Mouse (Mus musculus): Measurements from ENCODE around the gene Cntnap2. TPM values are rescaled to one million over a fixed set of nuclear protein-coding genes. Genes with fewer than 3 reads are reported as not detected.
"Not testable (repeated sequence)": the region's sequence is repeated elsewhere in the genome, so short reads cannot be mapped to it uniquely, and the experiment has no call there.

Gene Cntnap2
- polyA plus RNA-seq, 1 experiment from 2014 or later: 0.48 TPM

- not testable (repeated sequence) for DNase-seq (ENCODE audit: low spot score)
Measured at GRCm38 (mm10) chr6:47134063-47134462, 2074.9 kb downstream of the Cntnap2 start.

GRCm38 (mm10) chr6:47153018-47153417 is 2093.9 kb downstream of the Cntnap2 start:
- not testable (repeated sequence) for DNase-seq (ENCODE audit: low spot score)

- DNase-seq (ENCODE audit: low spot score): not testable (repeated sequence)
Measured at GRCm38 (mm10) chr6:47174580-47175294, 2115.6 kb downstream of the Cntnap2 start.

DNA sequence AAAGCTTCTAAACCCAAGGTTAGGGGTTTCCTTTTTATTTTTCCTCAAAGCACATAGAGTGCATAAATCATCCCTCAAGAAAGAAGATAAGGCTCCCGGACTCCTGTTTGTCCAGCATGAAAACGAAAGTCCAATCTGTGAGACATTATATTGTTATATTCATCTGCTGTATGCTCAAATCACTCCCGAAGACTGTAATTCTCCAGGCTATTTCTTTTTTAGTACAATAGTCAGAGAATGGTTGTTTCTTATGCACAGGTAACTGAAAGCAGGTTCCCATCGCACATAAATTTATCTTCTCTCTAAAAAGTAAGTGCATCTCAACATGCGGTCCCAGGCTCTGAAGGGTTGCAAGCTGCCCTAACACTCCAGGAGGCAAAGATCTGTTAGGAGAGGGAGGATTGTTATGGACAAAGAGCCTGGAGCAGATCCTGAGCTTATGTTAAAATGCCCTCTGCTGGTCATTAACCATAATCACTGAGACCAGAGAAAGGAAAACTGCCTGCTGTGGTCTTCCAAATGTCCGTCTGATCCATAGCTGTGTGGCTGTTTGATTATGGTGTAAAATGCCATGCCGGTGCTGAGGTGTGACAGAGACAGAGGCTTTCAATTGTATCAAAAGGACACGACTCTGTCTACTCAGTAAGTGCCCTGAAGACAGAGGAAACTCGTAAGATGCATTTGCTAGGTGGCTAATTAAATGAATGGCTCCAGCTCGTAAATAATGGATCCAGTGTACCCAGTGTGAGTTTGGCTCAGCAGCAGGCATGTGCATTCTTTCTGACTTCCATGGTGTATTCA is 2116.4 kb downstream of the Cntnap2 start:
- DNase-seq (ENCODE audit: low spot score): not testable (repeated sequence)

GRCm38 (mm10) chr6:47176157-47176555 is 2117.0 kb downstream of the Cntnap2 start:
- DNase-seq (ENCODE audit: low spot score): not testable (repeated sequence)

- DNase-seq (ENCODE audit: low spot score): not testable (repeated sequence)
Measured at GRCm38 (mm10) chr6:47181372-47181771, 2122.2 kb downstream of the Cntnap2 start.

GRCm38 (mm10) chr6:47182252-47182651 is 2123.1 kb downstream of the Cntnap2 start:
- DNase-seq (ENCODE audit: low spot score): no peak

DNA sequence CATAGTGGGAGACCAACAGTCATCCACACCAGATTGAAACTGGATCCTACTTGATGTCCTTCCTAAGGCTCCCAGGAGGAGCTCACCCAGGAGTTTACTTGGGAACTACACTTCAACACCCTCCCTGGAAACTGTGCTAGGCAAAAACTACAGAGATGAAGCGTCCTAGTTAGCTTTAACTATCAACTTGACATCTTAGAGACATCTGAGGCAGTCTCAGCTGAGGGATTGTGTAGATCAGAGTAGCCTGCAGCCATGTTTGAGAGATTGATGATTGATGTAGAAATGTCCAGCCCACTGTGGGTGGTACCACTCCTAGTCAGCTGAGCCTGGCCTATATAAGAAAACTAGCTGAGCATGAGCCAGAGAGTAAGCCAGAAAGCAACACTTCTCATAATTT is 2123.6 kb downstream of the Cntnap2 start:
- no peak for DNase-seq (ENCODE audit: low spot score)

GRCm38 (mm10) chr6:47183850-47184249 is 2124.7 kb downstream of the Cntnap2 start:
- DNase-seq (ENCODE audit: low spot score): not testable (repeated sequence)

- DNase-seq (ENCODE audit: low spot score): peak; percentile 44
Measured at GRCm38 (mm10) chr6:47188193-47188592, 2129.0 kb downstream of the Cntnap2 start.

GRCm38 (mm10) chr6:47188596-47188995 is 2129.4 kb downstream of the Cntnap2 start:
- DNase-seq (ENCODE audit: low spot score): not testable (repeated sequence)

DNA sequence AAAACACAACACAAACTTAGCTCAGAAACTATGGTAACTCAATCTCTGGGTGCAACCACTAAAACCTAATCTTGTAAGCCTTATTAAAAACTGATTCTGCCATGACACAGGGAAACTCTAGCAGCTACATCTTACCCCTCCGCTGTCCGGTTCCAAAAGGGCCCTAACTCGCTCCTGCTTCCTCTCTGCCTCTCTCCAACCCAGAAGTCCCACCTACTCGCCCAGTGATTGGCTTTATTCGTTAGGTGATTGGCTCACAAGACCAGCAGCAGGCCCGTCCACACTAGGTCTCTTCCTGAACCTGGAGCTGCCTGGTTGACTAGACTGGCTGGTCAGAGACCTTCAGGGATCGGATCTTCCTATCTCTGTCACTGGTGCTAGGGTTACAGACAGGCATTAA is 2131.1 kb downstream of the Cntnap2 start:
- no peak for DNase-seq (ENCODE audit: low spot score)

DNA sequence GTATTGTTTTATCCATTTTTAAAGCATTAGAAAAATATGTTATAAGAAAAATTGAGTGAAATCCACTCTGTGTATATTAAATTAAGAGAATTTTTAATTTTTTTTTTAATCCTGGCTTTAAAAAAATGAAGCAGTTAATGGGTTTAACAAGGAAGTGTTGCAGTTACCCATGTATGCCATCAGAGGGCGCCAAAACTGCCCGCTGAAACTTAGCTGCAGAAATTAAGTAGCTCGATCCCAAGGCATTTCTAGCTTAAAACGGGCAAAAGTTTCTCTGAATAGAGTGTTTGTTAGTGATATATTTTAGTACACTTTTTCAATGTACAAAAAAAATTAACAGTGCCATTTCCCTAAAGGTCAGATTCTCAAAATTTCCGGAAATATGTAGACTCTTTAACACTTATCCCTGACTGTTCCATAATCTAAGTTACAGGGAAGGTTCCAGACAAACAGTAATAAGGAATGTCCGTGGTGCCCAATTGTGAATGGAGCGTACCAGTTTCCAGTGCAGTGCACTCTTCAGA is 2132.2 kb downstream of the Cntnap2 start:
- peak; percentile 61 for DNase-seq (ENCODE audit: low spot score)

GRCm38 (mm10) chr6:47191940-47192339 is 2132.8 kb downstream of the Cntnap2 start:
- DNase-seq (ENCODE audit: low spot score): no peak

GRCm38 (mm10) chr6:47192478-47192877 is 2133.3 kb downstream of the Cntnap2 start:
- DNase-seq (ENCODE audit: low spot score): no peak

DNA sequence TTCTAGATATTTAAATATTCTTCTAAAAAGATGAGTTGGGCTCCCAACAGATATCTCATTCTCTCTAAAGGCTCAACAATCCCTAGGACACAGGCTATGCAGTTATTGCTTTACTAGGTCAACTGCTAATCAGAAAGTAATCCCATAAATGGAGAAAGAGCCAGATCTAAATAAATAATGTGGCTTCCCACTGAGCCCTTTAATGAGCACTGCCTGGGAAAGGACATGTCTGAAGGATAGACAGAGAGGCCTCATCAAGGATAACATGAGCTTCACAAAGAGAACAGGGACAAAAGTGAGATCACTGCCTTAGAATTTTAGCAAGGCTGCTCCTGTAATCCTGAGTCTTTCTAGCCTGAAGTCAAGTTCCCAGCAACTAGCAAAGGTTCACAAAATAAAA is 2138.4 kb downstream of the Cntnap2 start:
- no peak for DNase-seq (ENCODE audit: low spot score)

- no peak for DNase-seq (ENCODE audit: low spot score)
Measured at GRCm38 (mm10) chr6:47200671-47201070, 2141.5 kb downstream of the Cntnap2 start.

DNA sequence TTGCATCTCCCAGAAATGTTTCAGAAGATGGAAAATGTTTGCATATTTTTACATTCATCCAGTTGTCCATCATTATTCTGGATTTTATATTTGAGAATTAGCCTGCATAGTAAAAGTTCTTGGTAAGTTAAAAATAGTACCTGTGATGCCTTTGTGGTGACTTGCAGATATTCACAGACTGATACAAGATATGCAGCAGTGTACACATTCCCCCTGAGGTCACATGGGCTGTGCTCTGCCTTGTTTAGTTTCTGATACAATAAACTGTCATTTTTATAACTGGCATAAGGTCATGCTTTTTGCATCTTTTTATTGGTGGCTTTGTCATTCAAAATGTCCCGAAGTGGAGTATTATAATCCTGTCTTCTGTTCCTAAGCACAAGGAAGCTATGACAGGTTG is 2148.9 kb downstream of the Cntnap2 start:
- no peak for DNase-seq (ENCODE audit: low spot score)

DNA sequence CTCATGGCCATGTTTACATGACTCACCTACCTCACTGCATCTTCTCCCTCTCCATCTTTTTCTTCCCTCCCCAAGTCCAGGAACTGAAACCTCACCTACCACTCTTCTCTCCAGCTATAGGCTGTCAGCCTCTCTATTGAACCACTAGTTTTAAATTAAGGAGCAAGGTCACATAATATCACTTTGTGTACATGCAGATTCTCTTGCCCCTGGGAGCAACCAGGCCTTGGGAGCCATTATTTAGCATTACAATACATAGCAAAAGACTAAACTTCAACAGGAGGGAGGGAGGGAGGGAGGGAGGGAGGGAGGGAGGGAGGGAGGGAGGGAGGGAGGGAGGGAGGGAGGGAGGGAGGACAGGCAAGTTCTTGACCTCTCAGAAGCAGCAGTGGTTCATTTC is 2155.6 kb downstream of the Cntnap2 start:
- no peak for DNase-seq (ENCODE audit: low spot score)

GRCm38 (mm10) chr6:47223578-47223977 is 2164.4 kb downstream of the Cntnap2 start:
- DNase-seq (ENCODE audit: low spot score): not testable (repeated sequence)

DNA sequence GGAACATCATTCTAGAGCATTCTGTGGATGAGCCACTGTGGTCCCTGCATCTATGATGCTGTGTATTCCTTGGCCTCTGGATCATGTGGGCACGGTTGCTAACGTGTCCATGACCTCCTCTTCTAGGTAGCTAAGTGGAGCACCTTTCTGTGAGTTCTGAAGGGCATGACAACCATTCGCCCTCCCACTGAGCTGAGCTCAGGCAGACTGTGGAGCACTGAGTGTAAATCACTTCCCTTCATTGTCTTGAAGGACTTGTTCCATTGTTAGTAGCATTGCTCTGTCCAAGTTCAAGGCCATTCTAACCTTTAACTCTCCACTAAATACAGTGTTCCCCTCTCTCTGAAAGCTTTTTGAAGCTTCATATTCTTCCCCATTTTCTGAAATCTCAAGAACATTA is 2166.2 kb downstream of the Cntnap2 start:
- DNase-seq (ENCODE audit: low spot score): not testable (repeated sequence)

DNA sequence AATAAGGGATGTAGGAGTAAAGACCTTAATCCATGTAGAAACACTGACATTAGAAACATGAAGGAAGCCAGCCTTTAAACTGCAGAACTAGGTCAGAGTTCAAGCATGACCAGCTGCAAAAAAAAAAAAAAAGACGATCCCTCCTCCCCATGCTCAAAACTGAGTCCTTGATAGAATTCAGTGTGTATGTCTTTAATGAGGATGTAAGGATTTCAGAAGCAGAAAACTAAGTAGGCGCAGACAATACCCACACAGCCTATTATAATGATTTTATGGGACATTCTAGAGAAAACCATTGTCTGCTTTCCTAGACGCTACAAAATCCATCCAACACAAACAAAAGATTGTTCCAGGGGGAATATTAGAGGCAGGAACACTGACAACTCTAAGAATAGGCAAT is 2168.4 kb downstream of the Cntnap2 start:
- DNase-seq (ENCODE audit: low spot score): no peak

All from thymus, postnatal 0 days (tissue).